Mouse (Mus musculus) subcutaneous adipose tissue, adult 2 months (tissue): Measurements from ENCODE around the gene Prps1. TPM values are rescaled to one million over a fixed set of nuclear protein-coding genes. Genes with fewer than 3 reads are reported as not detected.

ENCODE experiments used
- polyA plus RNA-seq: library from polyadenylated mRNA; depleted of rRNA; stranded (reverse); fragments of >200 nt; gene quantifications from 2 replicates; pipeline ENCODE4 v1.2.3, GENCODE M21; 2012; ENCODE audit warnings: low replicate concordance; rRNA removed

Prps1 gene
- polyA plus RNA-seq: 17.2 and 44.4 TPM in 2 replicates

DNA sequence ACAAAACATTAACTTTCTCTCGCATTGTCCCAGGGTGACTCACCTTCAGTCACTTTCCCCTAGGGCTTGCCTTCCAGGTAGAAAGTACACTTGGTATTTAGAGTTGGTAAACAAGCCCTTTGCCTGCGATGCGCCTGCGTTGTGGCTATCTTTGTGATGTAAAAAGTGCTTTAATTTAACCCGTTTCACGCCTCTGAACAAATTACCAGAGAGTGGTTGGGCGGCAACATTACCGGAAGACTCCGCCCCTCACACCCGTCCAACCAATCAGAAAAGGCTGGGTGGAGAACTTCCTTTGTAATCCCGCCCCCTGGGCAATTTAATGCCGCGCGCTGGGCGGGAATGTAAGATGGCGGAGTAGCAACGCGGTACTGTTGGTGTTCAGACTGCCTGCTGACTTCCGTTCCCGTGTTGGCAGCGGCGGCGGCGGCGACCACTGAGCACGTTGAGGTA, at the start of gene Prps1:
Gene Prps1, plus strand, starts transcription at position 335 of the 453 bp plus-strand sequence.

Other genes starting within 250 kb of the Prps1 start
- gene Frmpd3, start 114.3 kb upstream of the Prps1 start, polyA plus RNA-seq: 0.23 and 0.39 TPM in 2 replicates
- 59.2 and 207 TPM in 2 replicates for gene Tsc22d3, start 144.0 kb downstream of the Prps1 start, polyA plus RNA-seq
- 12.5 and 14.9 TPM in 2 replicates for gene Mid2, start 208.0 kb downstream of the Prps1 start, polyA plus RNA-seq